Mouse (Mus musculus) stomach, postnatal 0 days (tissue): ENCODE results near the gene Tenm1. TPM values are rescaled to one million over a fixed set of nuclear protein-coding genes. Genes with fewer than 3 reads are reported as not detected.

Experiments
- ATAC-seq: fragments of 200-750 bp; cut with Nextera tagmentation; 2 replicates; pipeline ENCODE4 v1.8.0; 2017; ENCODE audit not compliant: low FRiP score, low TSS enrichment
- DNase-seq: peaks from one replicate; pipeline ENCODE4 v3.0.0-alpha.2; 2016; ENCODE audit warnings: low spot score
- H3K27ac ChIP-seq: fragments of 300-500 bp; sonication (generic); replicated peaks from 2 replicates; pipeline ENCODE4 v1.5.1; 2014; ENCODE audit warnings: mild to moderate bottlenecking, control low read depth
- H3K27me3 ChIP-seq: fragments of 300-500 bp; sonication (generic); 2 replicates; pipeline ENCODE4 v1.6.1; 2014; ENCODE audit warnings: low read length; ENCODE audit not compliant: control insufficient read depth, insufficient read depth
- H3K36me3 ChIP-seq: fragments of 300-500 bp; sonication (generic); 2 replicates; pipeline ENCODE4 v1.6.1; 2014; ENCODE audit warnings: low read length, mixed read lengths; ENCODE audit not compliant: control insufficient read depth, insufficient read depth
- H3K4me1 ChIP-seq: fragments of 300-500 bp; sonication (generic); replicated peaks from 2 replicates; pipeline ENCODE4 v1.6.1; 2014; ENCODE audit warnings: antibody characterized with exemption; ENCODE audit not compliant: control insufficient read depth, insufficient read depth
- H3K4me2 ChIP-seq: fragments of 300-500 bp; sonication (generic); replicated peaks from 2 replicates; pipeline ENCODE4 v1.6.1; 2014; ENCODE audit warnings: low read depth, mild to moderate bottlenecking, control low read depth, moderate library complexity
- H3K4me3 ChIP-seq: fragments of 300-500 bp; sonication (generic); 2 replicates; pipeline ENCODE4 v1.5.1; 2014; ENCODE audit warnings: low read depth, low read length, control low read depth
- H3K9ac ChIP-seq: fragments of 300-500 bp; sonication (generic); 2 replicates; pipeline ENCODE4 v1.6.1; 2014; ENCODE audit warnings: mild to moderate bottlenecking, low read length, control low read depth, mixed read lengths
- H3K9me3 ChIP-seq: fragments of 300-500 bp; sonication (generic); 2 replicates; pipeline ENCODE4 v1.6.1; 2016; ENCODE audit warnings: low read length; ENCODE audit not compliant: control insufficient read depth
- CTCF ChIP-seq: IDR thresholded peaks from 2 replicates; pipeline ENCODE4 v1.5.1; 2016; ENCODE audit warnings: antibody characterized with exemption, low read depth, mild to moderate bottlenecking, moderate library complexity
- EP300 ChIP-seq: optimal IDR thresholded peaks from 2 replicates; pipeline ENCODE3; 2016; ENCODE audit warnings: antibody characterized with exemption
- WGBS: fragments of 180-500 bp; shearing (Covaris S2); extraction: QIAGEN DNeasy Blood & Tissue Kit; methylation state at CpG from one replicate; pipeline ENCODE4 v1.1.7; 2014; 5-methylcytosine and 5-hydroxymethylcytosine counted together
- polyA plus RNA-seq: library from polyadenylated mRNA; unstranded; fragments of >200 nt; fragmentation: Nextera tagmentation; extraction: Ambion mirVana; gene quantifications from 2 replicates; pipeline ENCODE4 v1.2.1, GENCODE M21; 2015

Gene Tenm1
- polyA plus RNA-seq: 0.32 and 0.48 TPM in 2 replicates

GRCm38 (mm10) chrX:43428855-43429263 lies at the start of gene Tenm1:
Gene Tenm1 (minus strand): TSS chrX:43429126.
- Histone ChIP-seq H3K9ac (no peak within 1 kb of the TSS), H3K27ac (no peak within 1 kb of the TSS), H3K4me2 (peak within 1 kb of the TSS; percentile 58), H3K27me3 (no peaks in the 10 kb centered on the region), H3K4me1 (no peaks in the 10 kb centered on the region), H3K4me3 (peak within 1 kb of the TSS; percentile 28), H3K9me3 (no peaks in the 10 kb centered on the region), H3K36me3 (no peaks in the 10 kb centered on the region)
- peak; percentile 38 for DNase-seq
- 8% methylated on average over 20 of the region's 22 CpGs for WGBS
- TF ChIP-seq EP300 (no peak), CTCF (no peak)
- 0 out of 2 replicates have a peak, but pooled peaks have one; percentile 51 for ATAC-seq

- ATAC-seq: no peak
- no peaks in the 10 kb centered on the region for H3K9me3 ChIP-seq
- H3K4me1 ChIP-seq: no peaks in the 10 kb centered on the region
These were observed 38.4 kb upstream of the Tenm1 start for GRCm38 (mm10) chrX:43467311-43467710.

GRCm38 (mm10) chrX:43430581-43430980 lies 1.7 kb upstream of the Tenm1 start:
- no peak overlapping the region for H3K27ac ChIP-seq
- TF ChIP-seq EP300 (no peak), CTCF (peak; percentile 49; the same call in 1 of the 2 replicates)
- no peaks in the 10 kb centered on the region for H3K9me3 ChIP-seq
- no peak overlapping the region for H3K9ac ChIP-seq
- H3K4me2 ChIP-seq: peak overlapping the region; percentile 58
- 10% methylated on average over 11 of the region's 11 CpGs for WGBS
- ATAC-seq: 0 out of 2 replicates have a peak, but pooled peaks have one; percentile 12
- peak overlapping the region; percentile 28 for H3K4me3 ChIP-seq
- no peaks in the 10 kb centered on the region for H3K4me1 ChIP-seq
- peak; percentile 23 for DNase-seq
- H3K36me3 ChIP-seq: no peaks in the 10 kb centered on the region
- no peaks in the 10 kb centered on the region for H3K27me3 ChIP-seq

More at GRCm38 (mm10) chrX:43467311-43467710, 38.4 kb upstream of the Tenm1 start:
- Histone ChIP-seq H3K27ac (no peak overlapping the region), H3K27me3 (no peaks in the 10 kb centered on the region), H3K9ac (no peak overlapping the region), H3K4me3 (no peak overlapping the region), H3K4me2 (no peak overlapping the region), H3K36me3 (no peaks in the 10 kb centered on the region)
- TF ChIP-seq CTCF: no peak
- no peak for TF ChIP-seq EP300
- DNase-seq: no peak

- Histone ChIP-seq H3K4me2 (peak overlapping the region; percentile 58), H3K36me3 (no peaks in the 10 kb centered on the region), H3K9ac (no peak overlapping the region), H3K4me1 (no peaks in the 10 kb centered on the region), H3K4me3 (peak overlapping the region; percentile 28), H3K27ac (no peak overlapping the region), H3K27me3 (no peaks in the 10 kb centered on the region), H3K9me3 (no peaks in the 10 kb centered on the region)
- ATAC-seq (0 out of 2 replicates have a peak, but pooled peaks have one; percentile 29), DNase-seq (peak; percentile 20)
- WGBS: 14% methylated on average over 25 of the region's 25 CpGs
- TF ChIP-seq EP300 (no peak), CTCF (no peak)
These were observed 1.1 kb upstream of the Tenm1 start for GRCm38 (mm10) chrX:43429982-43430531.

GRCm38 (mm10) chrX:43429337-43429736 lies 411 bp upstream of the Tenm1 start:
- TF ChIP-seq CTCF (no peak), EP300 (no peak)
- peak overlapping the region; percentile 58 for H3K4me2 ChIP-seq
- H3K4me3 ChIP-seq: peak overlapping the region; percentile 27
- H3K9me3 ChIP-seq: no peaks in the 10 kb centered on the region
- no peaks in the 10 kb centered on the region for H3K36me3 ChIP-seq
- DNase-seq: no peak
- no peaks in the 10 kb centered on the region for H3K4me1 ChIP-seq
- ATAC-seq: no peak
- H3K27me3 ChIP-seq: no peaks in the 10 kb centered on the region
- 18% methylated on average over 12 of the region's 12 CpGs for WGBS
- no peak overlapping the region for H3K9ac ChIP-seq
- H3K27ac ChIP-seq: no peak overlapping the region

- Histone ChIP-seq H3K4me2 (peak overlapping the region; percentile 58), H3K36me3 (no peaks in the 10 kb centered on the region), H3K27me3 (no peaks in the 10 kb centered on the region), H3K9me3 (no peaks in the 10 kb centered on the region), H3K4me3 (peak overlapping the region; percentile 27), H3K9ac (no peak overlapping the region), H3K27ac (no peak overlapping the region), H3K4me1 (no peaks in the 10 kb centered on the region)
- TF ChIP-seq EP300: no peak
- TF ChIP-seq CTCF: 0 out of 2 replicates have a peak, but pooled peaks have one; percentile 12
- DNase-seq (peak; percentile 14), ATAC-seq (no peak)
- 15% methylated on average over 12 of the region's 12 CpGs for WGBS
These were observed 963 bp downstream of the Tenm1 start for GRCm38 (mm10) chrX:43427961-43428365.
